Mouse (Mus musculus): Measurements from ENCODE around the gene Fbxo11. TPM values are rescaled to one million over a fixed set of nuclear protein-coding genes. Genes with fewer than 3 reads are reported as not detected.

The Fbxo11 gene
- 197 TPM for polyA plus RNA-seq (2014; fragmentation: Illumina TruSeq; extraction: RNeasy Lipid Tissue Mini Kit (QIAGEN cat#74804); ENCODE audit: low read depth, low replicate concordance)

GRCm38 (mm10) chr17:88065031-88065800, at the start of gene Fbxo11:
Fbxo11 (minus strand) TSS chr17:88065291.

GRCm38 (mm10) chr17:87974629-87975228, 90.4 kb downstream of the Fbxo11 start, which contains the start of gene Msh6:
Msh6 (plus strand) TSS chr17:87975062.

Other genes with a start within 250 kb of the Fbxo11 start
- gene Rpl36-ps4, start 144.3 kb downstream of the Fbxo11 start, polyA plus RNA-seq (2014; fragmentation: Illumina TruSeq; extraction: RNeasy Lipid Tissue Mini Kit (QIAGEN cat#74804); ENCODE audit: low read depth, low replicate concordance) = not detected
- 18.4 TPM for gene Msh6, start 90.2 kb downstream of the Fbxo11 start, polyA plus RNA-seq (2014; fragmentation: Illumina TruSeq; extraction: RNeasy Lipid Tissue Mini Kit (QIAGEN cat#74804); ENCODE audit: low read depth, low replicate concordance)

All from adrenal gland, adult 10 weeks (tissue).